Mouse (Mus musculus) right cerebral cortex, postnatal 4 days (tissue): ENCODE data around the gene Gm13539.
A peak's percentile ranks its signal among the peaks of the same experiment; 100 is the strongest.

Experiments
- DNase-seq: peaks from one replicate; pipeline ENCODE4 v3.0.0-alpha.2; 2022

Gene Gm13539

GRCm38 (mm10) chr2:25828344-25828947 is 46.4 kb downstream of the Gm13539 start:
- DNase-seq: no peak

- no peak for DNase-seq
Measured at GRCm38 (mm10) chr2:25830786-25831185, 48.7 kb downstream of the Gm13539 start.

GRCm38 (mm10) chr2:25836291-25836690 is 54.2 kb downstream of the Gm13539 start:
- peak; percentile 86 for DNase-seq
